Comparison of ENCODE assay signal across 20 mouse cellular contexts in the genomic region with DNA sequence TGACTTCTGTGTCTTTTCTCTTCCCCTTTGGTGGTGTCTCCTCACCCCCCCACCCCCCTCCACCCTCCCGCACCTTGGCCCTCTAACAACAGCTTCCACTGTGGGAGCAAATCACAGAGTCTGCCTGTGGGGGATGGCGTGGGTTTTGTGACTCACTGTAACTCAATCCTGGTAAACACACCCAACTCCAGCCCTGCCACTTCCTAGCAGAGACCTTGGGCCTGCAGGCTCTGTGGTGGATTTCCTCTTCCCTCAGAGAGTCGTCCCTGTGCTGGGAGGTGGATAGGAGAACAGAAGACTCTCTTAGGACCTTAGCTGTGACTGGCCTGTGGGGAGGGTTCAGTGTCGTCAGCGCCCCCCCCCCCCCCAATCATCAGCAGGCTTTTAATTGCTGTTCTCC. TPM values are rescaled to one million over a fixed set of nuclear protein-coding genes. Genes with fewer than 3 reads are reported as not detected.
DNase-seq lines count a peak whose midpoint lies in the region; ATAC-seq and TF ChIP-seq lines count a peak whose summit lies in the region.
"Had no signal": no experiment of that assay in that cellular context is flagged by ENCODE, and none has a peak within 500 bp of the region (broad histone marks: within the 10 kb centered on the region; RNA-seq: fewer than 3 reads in every experiment).

No protein-coding gene starts in this region.

- no peak overlapping the region for H3K27ac ChIP-seq in kidney, embryonic 16.5 days (ENCODE audit: low read length)
- H3K27ac ChIP-seq in kidney, adult 2 months (ENCODE audit: insufficient read depth, low read depth, low read length) = no peak overlapping the region
- peak overlapping the region; percentile 40 for H3K27ac ChIP-seq in embryonic facial prominence, embryonic 10.5 days (replicated peaks)
- H3K27ac ChIP-seq in intestine, postnatal 0 days (ENCODE audit: low read depth, low read length) = no peak overlapping the region
- H3K27ac ChIP-seq: heart, embryonic 15.5 days; liver, embryonic 14.5 days; midbrain, embryonic 15.5 days had no signal

- no peak for DNase-seq in kidney, adult 2 months
- peak; percentile 76 for DNase-seq in NIH3T3 (ENCODE audit: low read depth)
- no peak for DNase-seq in embryonic facial prominence, embryonic 10.5 days (ENCODE audit: low spot score)
- DNase-seq in thymus, postnatal 25 days = no peak
- DNase-seq in testis, postnatal 10 days (ENCODE audit: low spot score) = no peak
- DNase-seq: cerebellum, adult 8-10 months; forebrain, postnatal 0 days; heart, postnatal 4 days; kidney, adult 18-20 months; lung, postnatal 10 days; retina, postnatal 1 day; thymus, postnatal 14 days had no signal

- peaks cover 6% of the 10 kb centered on the region for H3K4me1 ChIP-seq in kidney, embryonic 16.5 days (ENCODE audit: insufficient read depth, low read length)
- 0 out of 2 replicates have a peak, but pooled peaks cover 4% of the 10 kb centered on the region for H3K4me1 ChIP-seq in kidney, adult 2 months (ENCODE audit: control insufficient read depth, insufficient read depth, low read length)
- peaks cover 44% of the 10 kb centered on the region for H3K4me1 ChIP-seq in embryonic facial prominence, embryonic 10.5 days
- no peaks in the 10 kb centered on the region for H3K4me1 ChIP-seq in intestine, postnatal 0 days (replicated peaks; ENCODE audit: control insufficient read depth, insufficient read depth, low read length)
- H3K4me1 ChIP-seq: heart, embryonic 15.5 days; midbrain, embryonic 15.5 days had no signal

- H3K9me3 ChIP-seq in kidney, embryonic 16.5 days (ENCODE audit: low read length) = no peaks in the 10 kb centered on the region
- no peaks in the 10 kb centered on the region for H3K9me3 ChIP-seq in embryonic facial prominence, embryonic 10.5 days
- H3K9me3 ChIP-seq in intestine, postnatal 0 days (ENCODE audit: control insufficient read depth) = no peaks in the 10 kb centered on the region
- H3K9me3 ChIP-seq: heart, embryonic 15.5 days; megakaryocyte, embryonic 14.5 days; midbrain, embryonic 15.5 days had no signal

- WGBS in kidney, embryonic 16.5 days = 41% methylated on average over 5 of the region's 5 CpGs
- 59% methylated on average over 5 of the region's 5 CpGs for WGBS in kidney, adult 2 months
- WGBS in embryonic facial prominence, embryonic 10.5 days = 45% methylated on average over 5 of the region's 5 CpGs
- 35% methylated on average over 5 of the region's 5 CpGs for WGBS in intestine, postnatal 0 days

- no peak for TF ChIP-seq CTCF in kidney, adult 2 months (conservative IDR thresholded peaks at IDR 0.05; ENCODE audit: insufficient read depth, insufficient read length, low read depth, low read length)
- no peak for TF ChIP-seq CTCF in intestine, postnatal 0 days (IDR thresholded peaks at IDR 0.05; ENCODE audit: low read depth)

- TF ChIP-seq POLR2A in kidney, adult 2 months (IDR thresholded peaks at IDR 0.05; ENCODE audit: low read depth, low read length) = no peak

- no peak overlapping the region for H3K4me2 ChIP-seq in kidney, embryonic 16.5 days (replicated peaks; ENCODE audit: low read depth, low read length)
- H3K4me2 ChIP-seq in intestine, postnatal 0 days (replicated peaks; ENCODE audit: low read depth) = no peak overlapping the region
- H3K4me2 ChIP-seq: heart, embryonic 15.5 days; midbrain, embryonic 15.5 days had no signal

- ATAC-seq in kidney, embryonic 16.5 days (ENCODE audit: low FRiP score, low TSS enrichment) = 0 out of 2 replicates have a peak, but pooled peaks have one; percentile 53
- ATAC-seq in intestine, postnatal 0 days = 0 out of 2 replicates have a peak, but pooled peaks have one; percentile 13
- ATAC-seq: CD4-positive, CD25-positive, alpha-beta regulatory T cell, adult 4 months; forebrain, postnatal 0 days; hindbrain, embryonic 16.5 days; midbrain, embryonic 15.5 days had no signal

- H3K4me3 ChIP-seq in kidney, embryonic 16.5 days (ENCODE audit: low read length) = no peak overlapping the region
- H3K4me3 ChIP-seq in kidney, adult 2 months (ENCODE audit: insufficient read depth, low read depth, low read length) = no peak overlapping the region
- H3K4me3 ChIP-seq in embryonic facial prominence, embryonic 10.5 days = no peak overlapping the region
- H3K4me3 ChIP-seq in intestine, postnatal 0 days (ENCODE audit: low read depth, low read length) = no peak overlapping the region
- H3K4me3 ChIP-seq: heart, embryonic 15.5 days; megakaryocyte, embryonic 14.5 days; midbrain, embryonic 15.5 days had no signal

- no peak overlapping the region for H3K9ac ChIP-seq in kidney, embryonic 16.5 days (replicated peaks; ENCODE audit: low read length)
- H3K9ac ChIP-seq in intestine, postnatal 0 days (ENCODE audit: low read depth, low read length) = no peak overlapping the region
- H3K9ac ChIP-seq: forebrain, postnatal 0 days; heart, embryonic 15.5 days; liver, embryonic 14.5 days; midbrain, embryonic 15.5 days had no signal

- H3K27me3 ChIP-seq in kidney, embryonic 16.5 days (ENCODE audit: insufficient read depth, low read length) = no peaks in the 10 kb centered on the region
- H3K27me3 ChIP-seq in kidney, adult 2 months (replicated peaks; ENCODE audit: control insufficient read depth, insufficient read depth, low read length) = no peaks in the 10 kb centered on the region
- H3K27me3 ChIP-seq in embryonic facial prominence, embryonic 10.5 days (replicated peaks; ENCODE audit: low read depth, poor library complexity, severe bottlenecking) = no peaks in the 10 kb centered on the region
- no peaks in the 10 kb centered on the region for H3K27me3 ChIP-seq in intestine, postnatal 0 days (replicated peaks; ENCODE audit: control insufficient read depth, insufficient read depth, low read length)
- H3K27me3 ChIP-seq: heart, embryonic 15.5 days; midbrain, embryonic 15.5 days had no signal

- no peaks in the 10 kb centered on the region for H3K36me3 ChIP-seq in kidney, embryonic 16.5 days (ENCODE audit: insufficient read depth, low read length)
- H3K36me3 ChIP-seq in kidney, adult 2 months (ENCODE audit: control insufficient read depth, insufficient read depth, low read length) = no peaks in the 10 kb centered on the region
- H3K36me3 ChIP-seq in embryonic facial prominence, embryonic 10.5 days (replicated peaks) = no peaks in the 10 kb centered on the region
- no peaks in the 10 kb centered on the region for H3K36me3 ChIP-seq in intestine, postnatal 0 days (ENCODE audit: control insufficient read depth, insufficient read depth)
- H3K36me3 ChIP-seq: heart, embryonic 15.5 days; midbrain, embryonic 15.5 days had no signal

RNA-seq across cellular contexts. Expression of a gene that starts 13.0 kb away (rescaled TPM):
- 0.12 and 0.13 TPM in 2 replicates for polyA plus RNA-seq in kidney, embryonic 16.5 days (2015; fragmentation: Nextera tagmentation; extraction: Ambion mirVana)
- 1.5 and 1.8 TPM in 2 replicates for polyA plus RNA-seq in kidney, adult 2 months (2012; rRNA removed)
- 0.06 and 0.16 TPM in 2 replicates for polyA plus RNA-seq in embryonic facial prominence, embryonic 10.5 days (2016; fragmentation: Nextera tagmentation; extraction: Ambion mirVana)
- not detected in 2 replicates for polyA plus RNA-seq in intestine, postnatal 0 days (2015; fragmentation: Nextera tagmentation; extraction: Ambion mirVana)
- polyA plus RNA-seq: CD4-positive, CD25-positive, alpha-beta regulatory T cell, adult 4 months; heart, embryonic 15.5 days; liver, embryonic 14.5 days had no signal
